Mouse (Mus musculus) myocyte (in vitro differentiated cells): ENCODE data around the gene Timp3. TPM values are rescaled to one million over a fixed set of nuclear protein-coding genes. Genes with fewer than 3 reads are reported as not detected.

ENCODE experiments used
- H3K27me3 ChIP-seq: one replicate; pipeline ENCODE4 v1.6.1; 2011; ENCODE audit not compliant: control insufficient read depth, insufficient read depth, insufficient read length
- H3K36me3 ChIP-seq: one replicate; pipeline ENCODE4 v1.6.1; 2011; ENCODE audit not compliant: control insufficient read depth, insufficient read depth
- H3K4me2 ChIP-seq: one replicate; pipeline ENCODE4 v1.6.1; 2011; ENCODE audit warnings: low read depth, control low read depth
- H3K4me3 ChIP-seq: one replicate; pipeline ENCODE4 v1.5.1; 2011; ENCODE audit warnings: mild to moderate bottlenecking, control low read depth, moderate library complexity
- H3K79me2 ChIP-seq: one replicate; pipeline ENCODE4 v1.6.1; 2011; ENCODE audit not compliant: control insufficient read depth, insufficient read depth
- H3ac ChIP-seq: one replicate; pipeline ENCODE4 v1.6.1; 2011; ENCODE audit not compliant: control insufficient read depth, insufficient read length
- CEBPB ChIP-seq: IDR thresholded peaks from 2 replicates; pipeline ENCODE4 v1.6.1; 2011; ENCODE audit warnings: mild to moderate bottlenecking, moderate library complexity; ENCODE audit not compliant: poor library complexity, insufficient read depth, severe bottlenecking
- E2F4 ChIP-seq: IDR thresholded peaks from one replicate; pipeline ENCODE4 v1.6.1; 2011; ENCODE audit warnings: mild to moderate bottlenecking, control low read depth, moderate library complexity; ENCODE audit not compliant: insufficient read depth
- MAX ChIP-seq: IDR thresholded peaks from one replicate; pipeline ENCODE4 v1.6.1; 2011; ENCODE audit warnings: low read depth, mild to moderate bottlenecking, control low read depth
- MYOD1 ChIP-seq, 3 experiments: IDR thresholded peaks; one replicate each; pipeline ENCODE4 v1.6.1; 2011; ENCODE audit warnings: control low read depth in 2 of 3, low read depth in 2 of 3, mild to moderate bottlenecking in 2 of 3, moderate library complexity in 1 of 3; ENCODE audit not compliant: insufficient read length in 2 of 3, control insufficient read depth in 1 of 3
- MYOG ChIP-seq, 3 experiments: IDR thresholded peaks; one replicate each; pipeline ENCODE4 v1.6.1; 2011; ENCODE audit warnings: control low read depth in 2 of 3, low read depth in 2 of 3, mild to moderate bottlenecking in 2 of 3; ENCODE audit not compliant: insufficient read length in 2 of 3, control insufficient read depth in 1 of 3, insufficient read depth in 1 of 3
- POLR2A ChIP-seq: IDR thresholded peaks from one replicate; pipeline ENCODE4 v1.6.1; 2011; ENCODE audit warnings: low read depth, mild to moderate bottlenecking, control low read depth, moderate library complexity; ENCODE audit not compliant: insufficient read length
- POLR2AphosphoS2 ChIP-seq: IDR thresholded peaks from one replicate; pipeline ENCODE4 v1.6.1; 2011; ENCODE audit warnings: low read depth, control low read depth; ENCODE audit not compliant: insufficient read length
- REST ChIP-seq: IDR thresholded peaks from one replicate; pipeline ENCODE4 v1.6.1; 2011; ENCODE audit warnings: mild to moderate bottlenecking, control low read depth, moderate library complexity; ENCODE audit not compliant: insufficient read depth, insufficient read length
- SRF ChIP-seq: IDR thresholded peaks from one replicate; pipeline ENCODE4 v1.6.1; 2011; ENCODE audit warnings: low read depth; ENCODE audit not compliant: control insufficient read depth, insufficient read length
- TCF12 ChIP-seq: IDR thresholded peaks from one replicate; pipeline ENCODE4 v1.6.1; 2011; ENCODE audit warnings: mild to moderate bottlenecking, control low read depth; ENCODE audit not compliant: poor library complexity, insufficient read depth, severe bottlenecking
- TCF3 ChIP-seq: IDR thresholded peaks from one replicate; pipeline ENCODE4 v1.6.1; 2011; ENCODE audit warnings: low read depth, control low read depth; ENCODE audit not compliant: insufficient read length
- USF1 ChIP-seq: IDR thresholded peaks from one replicate; pipeline ENCODE4 v1.6.1; 2011; ENCODE audit warnings: low read depth, mild to moderate bottlenecking, control low read depth, moderate library complexity
- polyA plus RNA-seq: library from polyadenylated mRNA; unstranded; fragments of >200 nt; fragmentation: generic; extraction: Trizol; gene quantifications from one replicate; pipeline ENCODE4 v1.2.1, GENCODE M21; 2012; ENCODE audit warnings: missing spikeins

Gene Timp3
- polyA plus RNA-seq, 1 experiment, result 18.7 TPM

- no peak overlapping the region for H3K4me2 ChIP-seq
- no peak for TF ChIP-seq REST
- TF ChIP-seq CEBPB, result no peak
- TF ChIP-seq TCF12, result no peak
- no peak for TF ChIP-seq MAX
- TF ChIP-seq E2F4, result no peak
- TF ChIP-seq TCF3, result no peak
- no peak for TF ChIP-seq POLR2A
- no peak for TF ChIP-seq USF1
- TF ChIP-seq POLR2AphosphoS2, result no peak
- TF ChIP-seq MYOG (IDR thresholded peaks at IDR 0.05; ENCODE audit: control insufficient read depth in 1 of 3, insufficient read depth in 1 of 3, insufficient read length in 2 of 3, low read depth in 2 of 3), result no peak
- TF ChIP-seq SRF, result no peak
- no peak for TF ChIP-seq MYOD1 (IDR thresholded peaks at IDR 0.05; ENCODE audit: control insufficient read depth in 1 of 3, insufficient read length in 2 of 3, low read depth in 2 of 3)
Measured at GRCm38 (mm10) chr10:86273410-86274191, 26.6 kb upstream of the Timp3 start.

GRCm38 (mm10) chr10:86275585-86275984 lies 24.6 kb upstream of the Timp3 start:
- no peak overlapping the region for H3K4me2 ChIP-seq
- H3K79me2 ChIP-seq, result no peaks in the 10 kb centered on the region
- no peak overlapping the region for H3K4me3 ChIP-seq
- H3K27me3 ChIP-seq, result no peaks in the 10 kb centered on the region
- no peak overlapping the region for H3ac ChIP-seq
- no peaks in the 10 kb centered on the region for H3K36me3 ChIP-seq
- no peak for TF ChIP-seq TCF3
- no peak for TF ChIP-seq MYOD1 (IDR thresholded peaks at IDR 0.05; ENCODE audit: control insufficient read depth in 1 of 3, insufficient read length in 2 of 3, low read depth in 2 of 3)
- TF ChIP-seq TCF12, result no peak
- TF ChIP-seq E2F4, result no peak
- no peak for TF ChIP-seq USF1
- TF ChIP-seq MAX, result no peak
- TF ChIP-seq POLR2AphosphoS2, result no peak
- TF ChIP-seq MYOG (IDR thresholded peaks at IDR 0.05; ENCODE audit: control insufficient read depth in 1 of 3, insufficient read depth in 1 of 3, insufficient read length in 2 of 3, low read depth in 2 of 3), result no peak
- no peak for TF ChIP-seq SRF
- no peak for TF ChIP-seq REST
- TF ChIP-seq POLR2A, result no peak
- no peak for TF ChIP-seq CEBPB

More at GRCm38 (mm10) chr10:86273410-86274191, 26.6 kb upstream of the Timp3 start:
- Histone ChIP-seq H3ac (no peak overlapping the region), H3K36me3 (no peaks in the 10 kb centered on the region), H3K27me3 (no peaks in the 10 kb centered on the region), H3K79me2 (no peaks in the 10 kb centered on the region), H3K4me3 (no peak overlapping the region)

- Histone ChIP-seq H3K4me3 (no peak overlapping the region), H3K4me2 (no peak overlapping the region), H3K36me3 (no peaks in the 10 kb centered on the region), H3K79me2 (no peaks in the 10 kb centered on the region), H3ac (no peak overlapping the region), H3K27me3 (no peaks in the 10 kb centered on the region)
- TF ChIP-seq CEBPB (no peak), MYOD1 (IDR thresholded peaks at IDR 0.05; ENCODE audit: control insufficient read depth in 1 of 3, insufficient read length in 2 of 3, low read depth in 2 of 3) (no peak), USF1 (no peak), POLR2A (no peak), REST (no peak), TCF3 (no peak), MAX (no peak), SRF (no peak), POLR2AphosphoS2 (no peak), E2F4 (no peak), TCF12 (no peak), MYOG (IDR thresholded peaks at IDR 0.05; ENCODE audit: control insufficient read depth in 1 of 3, insufficient read depth in 1 of 3, insufficient read length in 2 of 3, low read depth in 2 of 3) (no peak)
Measured at GRCm38 (mm10) chr10:86277327-86277726, 22.8 kb upstream of the Timp3 start.

GRCm38 (mm10) chr10:86278481-86278880 lies 21.7 kb upstream of the Timp3 start:
- no peaks in the 10 kb centered on the region for H3K27me3 ChIP-seq
- H3K79me2 ChIP-seq, result no peaks in the 10 kb centered on the region
- H3K36me3 ChIP-seq, result no peaks in the 10 kb centered on the region
- H3K4me3 ChIP-seq, result no peak overlapping the region
- TF ChIP-seq MYOG (IDR thresholded peaks at IDR 0.05; ENCODE audit: control insufficient read depth in 1 of 3, insufficient read depth in 1 of 3, insufficient read length in 2 of 3, low read depth in 2 of 3), result no peak
- no peak for TF ChIP-seq USF1
- no peak for TF ChIP-seq TCF12
- TF ChIP-seq E2F4, result no peak
- no peak for TF ChIP-seq REST
- TF ChIP-seq MYOD1 (IDR thresholded peaks at IDR 0.05; ENCODE audit: control insufficient read depth in 1 of 3, insufficient read length in 2 of 3, low read depth in 2 of 3), result no peak
- TF ChIP-seq POLR2AphosphoS2, result no peak
- no peak for TF ChIP-seq CEBPB
- H3K4me2 ChIP-seq, result no peak overlapping the region
- no peak overlapping the region for H3ac ChIP-seq
